Mouse (Mus musculus): ENCODE results near the gene Col4a3bp. TPM values are rescaled to one million over a fixed set of nuclear protein-coding genes. Genes with fewer than 3 reads are reported as not detected.
"Not testable (repeated sequence)": the region's sequence is repeated elsewhere in the genome, so short reads cannot be mapped to it uniquely, and the experiment has no call there.

The Col4a3bp gene
- total RNA-seq, 2 experiments from 2014 or later, result 24.5 to 42.6 TPM

DNA sequence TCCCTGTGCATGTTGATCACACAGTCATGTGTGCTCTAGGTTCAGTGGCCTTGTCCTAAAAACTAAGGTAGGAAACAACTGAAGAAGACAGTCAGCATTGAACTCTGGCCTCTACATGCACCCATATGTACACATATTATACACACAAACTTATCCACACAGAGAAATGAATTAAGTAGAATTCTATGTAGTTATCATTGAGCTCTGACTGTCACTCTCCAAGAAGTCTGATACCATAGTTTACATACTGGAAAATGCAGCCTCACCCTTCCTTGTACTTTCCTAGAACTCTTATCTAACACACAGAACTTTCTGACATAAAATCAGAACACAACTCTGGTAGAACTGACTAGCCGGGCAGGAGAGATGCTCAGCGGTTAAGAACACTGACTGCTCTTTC, 61.8 kb downstream of the Col4a3bp start:
- ATAC-seq (replicated peaks; ENCODE audit: low FRiP score, low TSS enrichment, poor library complexity, severe bottlenecking), result no peak

- ATAC-seq (replicated peaks; ENCODE audit: low FRiP score, low TSS enrichment, poor library complexity, severe bottlenecking), result no peak
These were observed 72.2 kb downstream of the Col4a3bp start for GRCm38 (mm10) chr13:96614615-96615014.

DNA sequence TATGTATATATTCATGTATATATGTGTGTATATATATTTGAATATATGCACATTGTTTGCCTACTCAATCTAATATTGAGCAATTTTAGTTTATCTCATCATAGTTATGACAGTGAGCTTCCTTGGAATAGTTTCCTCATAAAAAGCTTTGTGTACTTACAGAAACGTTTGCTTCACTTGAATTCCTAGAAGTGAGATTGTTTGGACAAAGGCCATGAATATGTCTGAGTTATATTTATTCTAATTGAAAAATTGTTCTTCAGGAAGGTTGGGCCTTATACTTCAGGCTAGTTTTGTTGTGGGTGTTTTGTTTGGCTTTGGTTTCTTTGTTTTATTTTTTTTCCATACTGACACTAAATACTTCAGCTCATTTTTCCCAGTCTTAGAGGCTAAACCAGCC, 78.5 kb downstream of the Col4a3bp start:
- ATAC-seq (replicated peaks; ENCODE audit: low FRiP score, low TSS enrichment, poor library complexity, severe bottlenecking), result no peak

- peak; percentile 87 for ATAC-seq (replicated peaks; ENCODE audit: low FRiP score, low TSS enrichment, poor library complexity, severe bottlenecking)
These were observed 88.0 kb downstream of the Col4a3bp start for GRCm38 (mm10) chr13:96630396-96630795.

DNA sequence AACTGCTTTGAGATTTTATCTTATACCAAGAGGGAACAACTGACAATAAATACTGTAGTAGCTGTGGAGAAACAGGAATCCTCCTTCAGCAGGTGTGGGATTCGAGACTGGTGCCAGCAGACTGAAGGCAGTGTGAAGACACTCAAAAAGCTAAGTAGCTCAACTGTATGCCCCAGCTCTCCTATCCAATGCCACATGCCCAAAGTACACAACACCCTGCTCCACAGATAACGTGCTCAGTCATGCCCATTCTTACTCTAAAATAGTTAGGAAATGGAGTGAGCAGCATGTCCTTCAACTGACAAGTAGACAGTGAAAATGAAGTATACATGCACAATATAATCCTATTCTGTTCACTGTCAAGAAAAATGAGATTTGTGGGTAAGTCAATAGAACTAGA, 101.8 kb downstream of the Col4a3bp start:
- ATAC-seq (replicated peaks; ENCODE audit: low FRiP score, low TSS enrichment, poor library complexity, severe bottlenecking), result peak; percentile 68

DNA sequence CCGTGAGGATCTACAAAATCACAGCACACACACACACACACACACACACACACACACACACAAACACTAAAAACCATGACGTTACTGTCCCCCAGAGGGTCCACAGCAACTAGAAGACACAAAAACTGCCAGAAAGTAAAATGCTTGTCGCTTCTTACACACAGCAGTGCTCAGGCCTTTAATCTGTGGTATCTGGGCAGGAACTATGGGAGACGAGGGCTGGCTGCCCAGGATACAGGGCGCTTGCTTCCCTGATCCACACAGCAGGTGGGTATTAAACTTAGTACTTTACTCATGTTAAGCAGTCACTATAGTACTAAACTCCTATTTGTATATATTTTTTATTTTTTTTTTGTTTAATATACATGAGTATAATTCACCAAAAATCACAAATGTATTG, 103.4 kb downstream of the Col4a3bp start:
- ATAC-seq (replicated peaks; ENCODE audit: low FRiP score, low TSS enrichment, poor library complexity, severe bottlenecking), result no peak

- peak; percentile 20; the same call in 1 of the 2 replicates for ATAC-seq (replicated peaks; ENCODE audit: low FRiP score, low TSS enrichment, poor library complexity, severe bottlenecking)
These were observed 110.6 kb downstream of the Col4a3bp start for GRCm38 (mm10) chr13:96653041-96653440.

DNA sequence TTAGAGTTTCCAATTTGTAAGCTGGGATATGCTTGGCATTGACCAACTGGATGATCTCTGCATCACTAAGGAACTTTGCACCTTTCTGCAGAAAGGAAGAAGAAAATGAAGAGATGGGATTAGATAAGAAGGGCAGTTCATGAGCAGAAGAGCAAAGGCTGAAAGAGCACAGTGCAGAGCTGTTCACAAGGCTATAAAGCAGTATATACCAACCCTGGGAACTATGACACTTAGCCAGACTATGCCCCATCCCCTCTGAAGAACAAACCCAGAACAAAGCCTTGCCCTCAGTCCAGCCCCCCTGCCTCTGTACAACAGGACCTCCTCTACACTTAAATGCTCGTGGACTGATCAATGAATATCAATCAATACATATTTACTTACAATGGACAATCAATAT, 114.3 kb downstream of the Col4a3bp start:
- no peak for ATAC-seq (replicated peaks; ENCODE audit: low FRiP score, low TSS enrichment, poor library complexity, severe bottlenecking)

DNA sequence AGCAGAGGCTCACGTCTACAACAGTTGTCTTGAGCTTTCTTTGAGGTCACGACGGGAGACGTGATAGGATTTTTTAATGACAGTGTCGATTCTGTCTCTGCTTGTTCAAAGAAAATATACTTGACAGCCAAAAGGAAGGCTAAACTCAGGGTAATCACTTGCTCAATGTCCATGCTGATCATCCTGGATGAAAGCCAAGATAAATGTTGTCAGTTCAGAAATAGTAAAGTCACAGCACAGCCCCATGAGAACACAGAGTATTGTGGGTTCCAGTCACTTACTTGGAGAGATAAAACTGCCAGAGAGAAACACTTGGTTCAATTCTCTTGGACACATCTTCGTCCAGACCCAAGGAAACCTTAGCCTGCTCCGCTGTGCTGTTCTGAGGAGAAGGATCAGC, 116.5 kb downstream of the Col4a3bp start:
- no peak for ATAC-seq (replicated peaks; ENCODE audit: low FRiP score, low TSS enrichment, poor library complexity, severe bottlenecking)

DNA sequence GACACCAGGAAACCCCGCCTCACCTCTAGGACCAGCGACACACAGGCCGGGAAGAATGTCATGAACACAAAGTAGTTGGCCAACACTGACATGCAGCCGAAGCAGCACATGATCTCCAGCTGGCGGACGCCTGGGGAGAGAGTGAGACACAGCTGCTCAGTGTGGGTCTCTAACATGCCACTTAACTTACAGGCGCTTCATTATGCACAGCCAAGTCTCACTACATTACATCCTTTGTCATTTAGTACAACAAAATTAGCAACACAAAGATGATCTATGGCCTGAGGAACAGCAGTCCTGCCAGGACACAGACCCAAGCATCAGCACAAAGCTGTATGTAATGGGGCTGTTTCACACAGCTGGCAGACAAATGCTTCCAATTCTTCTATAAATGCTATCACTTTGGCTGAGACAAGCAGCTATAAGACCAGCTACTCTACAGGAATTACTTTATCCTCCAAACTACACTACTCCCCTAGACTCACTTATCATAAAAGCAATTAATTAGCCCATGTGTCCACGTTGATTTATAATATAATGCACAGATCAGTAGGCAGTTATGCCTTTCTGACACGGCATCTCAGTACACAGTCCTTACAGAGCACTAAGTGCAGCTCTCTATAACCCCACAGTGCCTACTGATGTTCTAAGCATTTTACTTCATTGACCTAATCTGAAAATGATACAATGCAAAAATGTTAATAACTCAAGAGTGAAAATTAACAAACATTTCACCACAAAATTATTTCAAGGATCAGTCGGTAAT, 117.9 kb downstream of the Col4a3bp start:
- ATAC-seq (replicated peaks; ENCODE audit: low FRiP score, low TSS enrichment, poor library complexity, severe bottlenecking), result no peak

DNA sequence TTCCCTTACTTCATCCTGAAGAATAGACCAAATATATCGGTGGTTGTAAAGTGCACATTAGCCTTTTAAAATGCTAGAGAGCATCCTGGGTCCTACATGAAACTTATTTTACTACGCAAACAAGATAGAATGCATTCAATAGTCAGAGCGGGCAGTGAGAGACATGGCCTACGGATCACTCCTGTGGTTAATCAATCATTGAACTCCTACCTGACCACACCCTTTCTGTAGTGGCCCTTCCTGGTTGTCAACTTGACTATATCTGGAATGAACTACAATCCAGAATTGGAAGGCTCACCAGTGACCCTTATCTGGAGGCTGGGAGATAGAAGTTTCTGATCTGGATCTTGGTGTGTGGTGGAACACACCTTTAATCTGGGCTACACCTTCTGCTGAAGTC, 120.7 kb downstream of the Col4a3bp start:
- not testable (repeated sequence) for ATAC-seq (replicated peaks; ENCODE audit: low FRiP score, low TSS enrichment, poor library complexity, severe bottlenecking)

DNA sequence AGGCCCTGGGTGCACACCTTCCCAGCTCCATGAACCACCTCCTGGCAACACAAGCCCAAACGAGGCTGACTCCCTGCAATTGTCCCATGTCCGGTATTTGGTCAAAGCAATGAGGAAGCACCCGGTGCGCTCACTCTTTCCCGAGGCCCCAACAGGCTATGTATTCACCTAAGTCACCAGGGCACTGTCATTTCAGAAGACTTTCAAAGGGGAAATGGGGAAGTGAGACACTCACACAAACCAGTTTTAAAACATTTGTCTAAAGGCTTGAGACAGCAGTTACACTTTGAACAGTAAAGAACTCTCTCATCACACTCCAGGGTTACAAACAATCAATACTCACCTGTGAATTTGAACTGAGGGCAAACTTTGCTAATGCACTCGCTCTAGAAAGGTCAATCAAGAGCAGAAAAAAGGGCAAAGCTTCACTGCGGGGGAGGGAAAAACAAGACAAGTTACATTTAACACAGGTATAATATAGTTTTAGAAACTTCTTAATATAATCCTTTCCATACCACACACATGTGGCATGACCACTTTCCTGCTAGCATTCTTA, 122.1 kb downstream of the Col4a3bp start:
- ATAC-seq (replicated peaks; ENCODE audit: low FRiP score, low TSS enrichment, poor library complexity, severe bottlenecking), result no peak

- ATAC-seq (replicated peaks; ENCODE audit: low FRiP score, low TSS enrichment, poor library complexity, severe bottlenecking), result no peak
These were observed 127.6 kb downstream of the Col4a3bp start for GRCm38 (mm10) chr13:96670019-96670405.

DNA sequence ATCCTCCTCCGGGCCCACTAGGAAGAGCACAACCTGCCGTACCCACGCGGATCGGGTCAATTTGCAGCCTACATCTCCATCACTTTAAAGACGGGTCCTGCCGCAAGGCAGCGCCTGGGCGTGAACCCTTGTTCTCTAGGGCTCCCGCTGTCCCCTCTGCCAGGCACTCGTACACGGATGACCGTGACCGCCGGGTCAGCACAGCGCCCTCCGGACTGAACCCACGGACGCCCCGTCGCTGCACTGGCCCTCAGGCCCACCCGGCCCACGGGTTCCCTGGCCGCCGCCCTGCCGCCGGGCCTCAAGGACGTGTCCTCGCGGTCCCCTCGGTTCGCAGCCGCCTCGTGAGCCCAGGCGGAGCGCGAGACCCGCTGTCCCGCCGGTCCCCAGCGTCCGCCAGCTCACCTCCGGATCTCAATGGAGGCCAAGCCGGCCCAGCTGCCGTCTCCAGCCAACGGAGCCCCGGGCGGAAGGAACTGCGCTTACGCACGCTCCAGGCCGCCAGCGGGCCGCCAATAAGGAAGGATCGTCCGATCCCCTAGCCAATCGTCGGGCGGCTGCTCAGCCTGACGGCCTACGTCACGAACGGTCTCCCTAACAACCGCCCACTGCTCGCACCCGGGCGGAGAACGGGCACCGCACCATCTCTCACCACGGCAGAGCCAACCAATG, 128.1 kb downstream of the Col4a3bp start, which contains the start of gene Hmgcr:
Hmgcr (minus strand) TSS at position 531 of the 672 bp plus-strand sequence.
- peak; percentile 99 for ATAC-seq (replicated peaks; ENCODE audit: low FRiP score, low TSS enrichment, poor library complexity, severe bottlenecking)

GRCm38 (mm10) chr13:96671078-96671905, 128.9 kb downstream of the Col4a3bp start:
- peak; percentile 32; the same call in 1 of the 2 replicates for ATAC-seq (replicated peaks; ENCODE audit: low FRiP score, low TSS enrichment, poor library complexity, severe bottlenecking)

DNA sequence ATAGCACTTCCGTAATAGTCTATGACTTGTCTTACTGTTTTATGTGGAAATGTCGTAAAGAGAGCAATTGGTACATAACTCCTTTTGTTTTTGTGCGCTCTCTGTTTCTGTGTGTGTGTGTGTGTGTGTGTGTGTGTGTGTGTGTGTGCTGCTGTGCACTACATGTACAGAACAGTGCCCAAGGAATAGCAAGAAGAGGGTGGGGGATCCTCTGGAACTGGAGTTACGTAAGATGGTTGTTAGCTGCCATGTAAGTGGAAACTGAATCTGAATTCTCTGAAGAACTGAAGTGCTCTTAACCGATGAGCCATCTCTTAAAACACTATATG, 129.5 kb downstream of the Col4a3bp start:
- no peak for ATAC-seq (replicated peaks; ENCODE audit: low FRiP score, low TSS enrichment, poor library complexity, severe bottlenecking)

GRCm38 (mm10) chr13:96672276-96672675, 129.9 kb downstream of the Col4a3bp start:
- ATAC-seq (replicated peaks; ENCODE audit: low FRiP score, low TSS enrichment, poor library complexity, severe bottlenecking), result no peak

GRCm38 (mm10) chr13:96673817-96674216, 131.4 kb downstream of the Col4a3bp start:
- no peak for ATAC-seq (replicated peaks; ENCODE audit: low FRiP score, low TSS enrichment, poor library complexity, severe bottlenecking)

DNA sequence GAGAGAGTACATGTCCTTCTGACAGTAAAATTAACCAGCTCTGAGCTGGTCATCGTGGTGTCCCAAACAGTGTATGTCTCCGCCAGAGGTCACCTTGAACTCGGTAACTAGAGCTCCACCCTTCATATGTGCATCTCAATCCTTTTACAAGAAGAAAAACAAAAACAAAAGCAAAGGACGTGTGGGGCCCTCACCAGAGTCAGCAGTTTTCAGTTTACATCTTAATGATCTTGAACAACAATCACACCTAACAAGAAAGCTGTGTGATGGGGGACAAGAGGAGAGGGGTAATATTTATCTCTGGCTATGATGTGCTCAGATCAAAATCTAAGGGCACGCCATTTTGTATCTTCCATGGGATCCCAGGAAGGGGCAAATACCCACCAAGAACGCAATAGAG, 133.3 kb downstream of the Col4a3bp start:
- ATAC-seq (replicated peaks; ENCODE audit: low FRiP score, low TSS enrichment, poor library complexity, severe bottlenecking), result no peak

DNA sequence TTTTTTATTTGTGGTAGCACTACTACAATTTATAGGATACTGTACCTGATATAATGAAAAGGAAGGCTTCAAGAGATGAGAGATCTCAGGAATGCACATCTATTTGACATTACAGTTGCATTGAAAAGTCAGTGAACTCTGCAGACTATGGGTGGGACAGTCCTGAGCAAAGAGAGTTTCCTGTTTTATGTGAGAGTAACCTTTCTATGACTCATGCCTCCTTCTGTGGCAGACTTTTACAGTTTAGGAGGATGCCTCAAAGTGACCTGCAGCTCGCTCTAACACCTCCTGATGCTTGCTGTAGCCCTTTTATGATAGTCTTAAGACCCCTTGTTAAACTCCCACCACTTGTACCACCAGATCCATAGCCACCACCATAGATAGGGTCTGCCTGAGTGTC, 134.7 kb downstream of the Col4a3bp start:
- ATAC-seq (replicated peaks; ENCODE audit: low FRiP score, low TSS enrichment, poor library complexity, severe bottlenecking), result no peak
